Mouse (Mus musculus) kidney, postnatal 0 days (tissue): ENCODE data around the gene AI413582. TPM values are rescaled to one million over a fixed set of nuclear protein-coding genes. Genes with fewer than 3 reads are reported as not detected.

Experiments used
- ATAC-seq: fragments of 200-750 bp; cut with Nextera tagmentation; replicated peaks from 2 replicates; pipeline ENCODE4 v1.8.0; 2017; ENCODE audit warnings: low read depth, moderate number of reproducible peaks, moderate TSS enrichment, moderate library complexity; ENCODE audit not compliant: low FRiP score
- DNase-seq: peaks from one replicate; pipeline ENCODE4 v3.0.0-alpha.2; 2016; ENCODE audit warnings: low spot score
- H3K27ac ChIP-seq: fragments of 300-500 bp; sonication (generic); 2 replicates; pipeline ENCODE4 v1.5.1; 2014; ENCODE audit warnings: mild to moderate bottlenecking
- H3K27me3 ChIP-seq: fragments of 300-500 bp; sonication (generic); 2 replicates; pipeline ENCODE4 v1.6.1; 2014; ENCODE audit warnings: low read length, mixed read lengths; ENCODE audit not compliant: insufficient read depth
- H3K36me3 ChIP-seq: fragments of 300-500 bp; sonication (generic); 2 replicates; pipeline ENCODE4 v1.6.1; 2014; ENCODE audit warnings: low read length, mixed read lengths; ENCODE audit not compliant: insufficient read depth
- H3K4me1 ChIP-seq: fragments of 300-500 bp; sonication (generic); replicated peaks from 2 replicates; pipeline ENCODE4 v1.6.1; 2014; ENCODE audit warnings: antibody characterized with exemption, low read length, mixed read lengths; ENCODE audit not compliant: insufficient read depth
- H3K4me2 ChIP-seq: fragments of 300-500 bp; sonication (generic); 2 replicates; pipeline ENCODE4 v1.6.1; 2014; ENCODE audit warnings: mild to moderate bottlenecking, low read length, moderate library complexity, mixed read lengths
- H3K4me3 ChIP-seq: fragments of 300-500 bp; sonication (generic); replicated peaks from 2 replicates; pipeline ENCODE4 v1.5.1; 2014; ENCODE audit warnings: low read depth, low read length
- H3K9ac ChIP-seq: fragments of 300-500 bp; sonication (generic); 2 replicates; pipeline ENCODE4 v1.6.1; 2014; ENCODE audit warnings: low read depth, low read length
- H3K9me3 ChIP-seq: fragments of 300-500 bp; sonication (generic); replicated peaks from 2 replicates; pipeline ENCODE4 v1.6.1; 2016; ENCODE audit warnings: low read length, inconsistent platforms, mixed read lengths
- CTCF ChIP-seq: IDR thresholded peaks from 2 replicates; pipeline ENCODE4 v1.5.1; 2016; ENCODE audit warnings: antibody characterized with exemption, low read depth, mild to moderate bottlenecking, moderate library complexity
- WGBS: fragments of 180-500 bp; shearing (Covaris S2); extraction: QIAGEN DNeasy Blood & Tissue Kit; methylation state at CpG from one replicate; pipeline ENCODE4 v1.1.7; 2014; 5-methylcytosine and 5-hydroxymethylcytosine counted together
- polyA plus RNA-seq: library from polyadenylated mRNA; unstranded; fragments of >200 nt; fragmentation: Nextera tagmentation; extraction: Ambion mirVana; gene quantifications from 2 replicates; pipeline ENCODE4 v1.2.1, GENCODE M21; 2015

Gene AI413582
- polyA plus RNA-seq, 1 experiment from 2014 or later, result 34.5 TPM

GRCm38 (mm10) chr17:27603522-27604234 is 38.1 kb upstream of the AI413582 start:
- no peak for DNase-seq
- Histone ChIP-seq H3K9me3 (no peaks in the 10 kb centered on the region), H3K27me3 (no peaks in the 10 kb centered on the region), H3K4me3 (no peak overlapping the region), H3K36me3 (no peaks in the 10 kb centered on the region), H3K9ac (no peak overlapping the region), H3K4me1 (peaks cover 4% of the 10 kb centered on the region; the same call in 1 of the 2 replicates), H3K4me2 (no peak overlapping the region), H3K27ac (no peak overlapping the region)
- WGBS, result 76% methylated on average over 21 of the region's 21 CpGs
- no peak for TF ChIP-seq CTCF
- no peak for ATAC-seq

GRCm38 (mm10) chr17:27603036-27603435 is 37.5 kb upstream of the AI413582 start:
- Histone ChIP-seq H3K4me2 (no peak overlapping the region), H3K27ac (no peak overlapping the region), H3K36me3 (no peaks in the 10 kb centered on the region), H3K27me3 (no peaks in the 10 kb centered on the region), H3K9ac (no peak overlapping the region), H3K4me1 (peaks cover 8% of the 10 kb centered on the region; the same call in 1 of the 2 replicates), H3K9me3 (no peaks in the 10 kb centered on the region), H3K4me3 (no peak overlapping the region)
- whole genome bisulfite sequencing, result 93% methylated on average over 2 of the region's 2 CpGs
- ATAC-seq (no peak), DNase-seq (no peak)
- no peak for TF ChIP-seq CTCF

GRCm38 (mm10) chr17:27600869-27601268 is 35.3 kb upstream of the AI413582 start:
- DNase-seq (no peak), ATAC-seq (no peak)
- Histone ChIP-seq H3K4me1 (peaks cover 11% of the 10 kb centered on the region; the same call in 1 of the 2 replicates), H3K9me3 (no peaks in the 10 kb centered on the region), H3K27ac (no peak overlapping the region), H3K36me3 (0 out of 2 replicates have a peak, but pooled peaks cover 8% of the 10 kb centered on the region), H3K4me2 (no peak overlapping the region), H3K27me3 (no peaks in the 10 kb centered on the region), H3K9ac (0 out of 2 replicates have a peak overlapping the region, but pooled peaks have one; percentile 4), H3K4me3 (no peak overlapping the region)
- WGBS, result 70% methylated on average over 5 of the region's 5 CpGs
- TF ChIP-seq CTCF, result no peak

- H3K4me3 ChIP-seq, result no peak overlapping the region
- no peak for DNase-seq
- 0 out of 2 replicates have a peak, but pooled peaks cover 11% of the 10 kb centered on the region for H3K36me3 ChIP-seq
- H3K4me1 ChIP-seq, result peaks cover 11% of the 10 kb centered on the region; the same call in 1 of the 2 replicates
- no peak overlapping the region for H3K4me2 ChIP-seq
- H3K9me3 ChIP-seq, result no peaks in the 10 kb centered on the region
- H3K9ac ChIP-seq, result no peak overlapping the region
- 81% methylated on average over 3 of the region's 3 CpGs for WGBS
- H3K27ac ChIP-seq, result no peak overlapping the region
- no peaks in the 10 kb centered on the region for H3K27me3 ChIP-seq
- TF ChIP-seq CTCF, result no peak
- ATAC-seq, result no peak
Measured at GRCm38 (mm10) chr17:27600286-27600685, 34.7 kb upstream of the AI413582 start.

- ATAC-seq, result peak; percentile 53
- H3K4me1 ChIP-seq, result 0 out of 2 replicates have a peak, but pooled peaks cover 11% of the 10 kb centered on the region
- no peaks in the 10 kb centered on the region for H3K27me3 ChIP-seq
- no peak overlapping the region for H3K27ac ChIP-seq
- no peak for TF ChIP-seq CTCF
- H3K36me3 ChIP-seq, result peaks cover 26% of the 10 kb centered on the region
- no peak overlapping the region for H3K4me2 ChIP-seq
- DNase-seq, result peak; percentile 76
- H3K4me3 ChIP-seq, result no peak overlapping the region
- H3K9me3 ChIP-seq, result no peaks in the 10 kb centered on the region
- H3K9ac ChIP-seq, result no peak overlapping the region
- WGBS, result 55% methylated on average over 21 of the region's 21 CpGs
Measured at GRCm38 (mm10) chr17:27596376-27597190, 31.0 kb upstream of the AI413582 start.

GRCm38 (mm10) chr17:27595659-27596375 is 30.3 kb upstream of the AI413582 start:
- Histone ChIP-seq H3K27me3 (no peaks in the 10 kb centered on the region), H3K4me2 (no peak overlapping the region), H3K4me3 (no peak overlapping the region), H3K27ac (no peak overlapping the region), H3K9me3 (no peaks in the 10 kb centered on the region), H3K9ac (no peak overlapping the region), H3K4me1 (0 out of 2 replicates have a peak, but pooled peaks cover 8% of the 10 kb centered on the region), H3K36me3 (peaks cover 26% of the 10 kb centered on the region)
- no peak for TF ChIP-seq CTCF
- WGBS, result 61% methylated on average over 15 of the region's 15 CpGs
- ATAC-seq, result no peak
- peak; percentile 47 for DNase-seq
